Mouse (Mus musculus): ENCODE results near the gene Cfap299.

The Cfap299 gene

DNA sequence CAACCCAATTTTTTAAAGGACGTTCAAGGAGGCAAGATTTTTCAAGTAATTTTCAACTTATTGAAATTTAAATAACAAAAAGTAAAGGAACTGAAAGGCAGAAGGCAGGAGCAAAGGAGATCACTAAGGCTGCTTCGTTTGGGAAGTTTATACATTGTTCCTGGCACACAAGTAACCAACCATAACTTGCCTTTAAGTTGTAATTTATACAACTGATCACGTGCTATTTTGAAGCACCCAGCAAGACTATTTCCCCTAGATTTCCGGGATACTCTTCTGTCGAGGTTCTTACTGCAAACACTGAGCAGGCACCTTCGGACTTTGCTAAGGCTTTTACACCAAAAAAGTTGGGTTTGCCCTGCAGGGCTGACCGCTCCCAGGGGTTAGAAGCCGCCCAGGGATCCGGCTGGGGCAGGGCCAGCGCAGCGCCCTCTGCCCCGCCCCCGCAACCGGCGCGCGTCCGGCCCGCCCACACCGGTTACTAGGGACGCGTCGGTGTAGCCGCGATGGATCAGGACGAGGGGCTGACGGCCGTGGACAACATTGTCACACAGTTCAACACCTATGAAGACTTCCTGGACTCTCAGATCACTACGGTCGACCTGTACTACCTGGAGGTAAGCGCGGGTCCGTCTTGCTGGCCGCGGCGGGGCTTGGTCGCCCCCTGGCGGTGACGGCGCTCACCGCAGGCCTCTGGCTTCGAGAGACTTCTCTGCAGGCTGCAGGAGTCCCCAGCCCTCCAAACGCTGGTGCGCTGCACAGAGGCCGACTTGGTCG, at the start of gene Cfap299:
Cfap299 (plus strand) TSS at position 457 of the 777 bp plus-strand sequence.
- CTCF ChIA-PET: interaction anchor here in 3 of 4 experiments (0.6 to 1.0 kb wide), 10 partner anchors 13 to 1067 kb away, joined by 3 to 6 read pairs (median 3); no protein-coding TSS in a partner anchor
- POLR2A ChIA-PET: interaction anchor here in 1 of 4 experiments (0.6 kb wide), 1 partner anchor 85 kb away, joined by 3 read pairs; no protein-coding TSS in a partner anchor

DNA sequence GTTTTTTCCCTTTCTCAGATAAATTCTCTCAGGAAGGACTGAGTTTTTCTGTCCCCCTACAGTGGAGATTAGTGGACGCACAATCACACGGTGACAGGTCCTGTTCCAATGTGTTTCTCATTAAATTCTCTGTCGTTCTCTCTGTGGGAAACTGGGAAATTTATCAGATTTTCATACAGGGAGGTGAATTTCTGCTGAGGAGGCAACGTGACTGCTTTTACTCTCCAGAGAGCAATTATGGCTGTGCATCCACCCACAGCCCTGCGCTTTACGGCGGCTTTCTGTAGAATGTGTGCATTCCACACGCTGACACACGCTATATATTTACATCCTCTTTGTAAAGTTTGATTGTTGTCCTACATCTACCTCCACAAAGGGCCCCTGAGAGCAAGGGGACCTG, 47.1 kb upstream of the Cfap299 start:
- ChIA-PET POLR2A (interaction anchor here in 2 of 4 experiments (0.5 to 0.6 kb wide), 3 partner anchors 19 to 347 kb away, joined by 3 read pairs; no protein-coding TSS in a partner anchor), CTCF (no interaction called here)

DNA sequence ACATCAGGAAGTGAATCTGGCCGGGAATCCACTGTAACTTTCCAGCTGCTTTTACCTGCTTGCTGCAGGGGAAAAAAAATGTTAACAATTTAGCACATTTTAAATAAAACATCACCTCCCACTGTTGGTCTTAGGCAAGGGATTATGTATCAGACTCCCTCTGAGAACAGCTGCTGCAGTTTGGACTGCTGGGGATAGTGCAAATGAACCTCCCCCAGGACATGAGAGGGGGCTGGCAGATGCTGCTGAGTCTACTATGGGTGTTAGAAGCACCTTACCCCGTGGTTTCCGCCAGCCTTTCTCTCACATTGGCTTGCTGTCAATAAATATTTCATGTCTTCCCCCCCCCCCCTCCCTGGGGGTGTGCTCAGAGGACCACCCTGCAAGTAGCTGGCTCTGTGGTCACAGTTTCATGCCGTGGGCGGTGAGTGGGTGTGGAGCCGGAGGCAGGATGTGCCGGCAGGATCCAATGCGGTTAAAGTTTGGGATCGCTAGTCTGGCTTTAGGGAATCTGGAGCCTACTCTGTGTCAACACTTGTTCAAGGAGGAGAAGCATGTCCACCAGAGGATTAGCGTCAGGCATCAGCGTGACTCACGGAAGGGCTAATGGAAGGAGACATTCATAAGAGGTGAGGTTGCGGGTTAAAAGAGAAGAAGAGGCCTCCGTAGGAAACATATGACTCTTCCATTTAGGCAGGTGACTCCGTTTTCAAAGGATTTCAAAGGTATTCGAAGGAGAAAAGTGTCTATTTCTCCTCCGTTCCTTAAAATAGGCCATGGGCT, 45.2 kb upstream of the Cfap299 start:
- ChIA-PET POLR2A (no interaction called here), CTCF (interaction anchor here in 2 of 4 experiments (0.6 to 0.7 kb wide), 2 partner anchors 94 to 127 kb away, joined by 3 to 5 read pairs; no protein-coding TSS in a partner anchor)

DNA sequence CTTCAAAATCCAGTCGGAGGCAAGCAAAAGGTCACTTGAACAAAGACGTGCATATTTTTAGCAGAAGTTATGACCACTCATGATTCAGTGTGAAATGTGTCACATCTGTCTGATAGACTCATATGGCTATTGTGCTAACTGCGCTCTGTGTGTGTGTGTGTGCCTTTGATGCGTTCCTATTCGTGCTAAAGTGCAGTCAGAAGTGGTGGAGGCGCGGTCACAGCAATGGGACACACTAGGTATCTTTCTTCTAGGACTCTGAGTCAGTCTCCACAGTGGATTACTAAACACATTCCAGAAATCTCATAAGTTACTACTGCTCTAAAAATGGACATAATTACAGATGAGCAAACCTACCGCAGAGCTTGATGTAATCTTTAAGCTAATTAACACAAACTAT, 38.5 kb upstream of the Cfap299 start:
- ChIA-PET POLR2A (no interaction called here), CTCF (interaction anchor here in 1 of 4 experiments (1.2 kb wide), 1 partner anchor 73 kb away, joined by 3 read pairs; no protein-coding TSS in a partner anchor)

DNA sequence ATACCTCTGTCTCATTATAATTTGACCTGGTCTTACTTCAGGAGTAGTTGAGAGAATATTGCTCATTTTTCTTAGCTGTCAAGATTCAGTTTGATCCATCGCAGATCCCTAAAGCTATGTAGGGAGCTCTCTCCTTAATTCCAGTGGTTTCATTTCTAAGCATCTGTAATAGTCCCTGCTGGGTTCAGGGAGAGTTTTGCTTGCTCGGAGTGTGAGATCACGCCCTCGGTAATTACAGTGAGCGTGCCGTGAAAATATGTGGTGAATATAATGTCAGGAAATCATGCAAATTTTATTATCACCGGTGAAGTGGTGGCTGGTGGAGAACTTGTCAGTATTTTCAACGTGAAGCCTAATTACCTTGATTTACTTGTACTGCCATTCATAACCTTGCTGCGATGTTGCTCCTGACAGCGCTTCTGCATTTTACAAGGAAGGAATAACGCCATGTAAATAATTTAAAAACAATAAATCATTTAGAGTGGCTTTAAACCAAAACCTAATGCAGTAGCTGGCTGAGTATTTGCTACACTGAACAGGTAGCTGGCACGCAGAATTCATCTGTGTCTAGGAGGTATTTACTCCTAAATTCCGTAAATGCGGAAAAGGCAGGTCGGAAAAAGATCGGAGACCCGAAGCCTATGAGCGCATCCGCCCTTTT, 36.6 kb upstream of the Cfap299 start:
- ChIA-PET CTCF (interaction anchor here in 1 of 4 experiments (0.6 kb wide), 1 partner anchor 32 kb away, joined by 4 read pairs; no protein-coding TSS in a partner anchor), POLR2A (no interaction called here)

DNA sequence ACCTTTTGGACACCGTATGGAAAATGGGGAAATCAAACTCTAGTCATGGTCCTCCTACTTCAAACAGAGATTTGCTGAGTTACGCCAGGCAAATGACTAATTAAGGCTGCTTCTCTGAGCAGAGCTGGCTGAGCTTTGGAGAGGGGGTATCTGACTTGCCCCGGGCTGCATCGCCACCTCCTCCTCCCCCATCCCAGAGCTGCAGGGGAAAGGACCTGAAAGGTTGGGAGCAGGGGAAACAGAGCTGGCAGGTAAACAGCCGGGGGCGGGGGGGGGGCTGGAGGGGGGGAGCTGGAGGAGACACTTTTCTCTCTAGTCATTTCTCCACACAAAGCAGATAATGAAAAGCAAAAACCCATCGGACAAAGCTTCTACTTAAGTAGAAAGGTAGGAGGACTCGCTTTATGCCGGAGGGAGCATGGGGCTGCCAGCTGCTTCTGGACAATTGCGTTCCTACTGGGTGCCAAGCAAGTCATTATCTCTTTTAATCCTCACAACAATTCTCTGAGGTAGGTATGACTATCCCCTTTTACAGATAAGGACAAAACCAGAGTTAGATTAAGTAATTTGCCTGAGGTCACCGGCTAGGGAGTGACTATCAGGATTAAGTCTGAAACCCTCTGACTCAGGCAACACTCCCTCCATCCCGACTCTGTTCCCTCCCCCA, 35.9 kb upstream of the Cfap299 start:
- POLR2A ChIA-PET: interaction anchor here in 1 of 4 experiments (0.7 kb wide), 1 partner anchor 1111 kb away, joined by 3 read pairs; no protein-coding TSS in a partner anchor
- CTCF ChIA-PET: interaction anchor here in 2 of 4 experiments (0.6 to 0.8 kb wide), 2 partner anchors 8 to 31 kb away, joined by 3 to 4 read pairs; no protein-coding TSS in a partner anchor

DNA sequence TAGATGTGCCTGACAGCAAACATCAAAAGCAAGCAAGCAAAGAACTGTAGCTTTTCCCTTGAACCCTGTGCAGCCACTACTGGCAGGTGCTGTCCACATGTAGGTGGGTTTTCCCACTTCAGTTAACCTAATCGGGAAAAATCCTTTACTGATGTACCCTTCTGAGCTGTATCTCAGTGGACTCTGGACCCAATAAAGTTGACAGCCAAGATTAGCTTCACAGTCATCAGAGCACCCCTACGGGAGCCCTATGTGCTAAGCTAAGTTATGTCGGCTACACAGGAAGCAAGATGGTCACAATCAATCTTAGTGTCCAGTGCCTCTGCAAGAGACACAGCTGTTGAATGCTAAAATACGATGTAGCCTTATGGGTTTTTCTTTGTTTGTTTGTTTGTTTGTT, 29.0 kb upstream of the Cfap299 start:
- POLR2A ChIA-PET: no interaction called here
- CTCF ChIA-PET: no interaction called here

DNA sequence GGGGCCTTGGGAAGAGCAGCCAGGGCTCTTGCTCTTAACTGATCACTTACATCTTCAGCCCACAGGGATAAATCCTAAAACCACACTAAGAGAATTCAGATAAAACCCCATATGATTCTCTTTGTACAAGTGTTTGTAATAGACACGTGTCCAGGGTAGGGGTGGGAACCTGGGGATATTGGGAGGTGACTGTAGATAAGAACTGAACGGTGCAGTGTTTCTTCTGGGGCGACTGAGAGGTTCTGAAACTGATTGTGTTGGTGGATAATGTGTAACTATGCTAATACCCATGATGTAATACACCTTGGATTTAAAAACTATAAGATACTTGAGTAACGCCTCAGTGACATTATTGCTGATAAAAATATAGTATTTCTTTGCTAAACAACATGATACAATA, 23.4 kb upstream of the Cfap299 start:
- ChIA-PET CTCF (no interaction called here), POLR2A (interaction anchor here in 1 of 4 experiments (0.7 kb wide), 1 partner anchor 972 kb away, joined by 3 read pairs; no protein-coding TSS in a partner anchor)

DNA sequence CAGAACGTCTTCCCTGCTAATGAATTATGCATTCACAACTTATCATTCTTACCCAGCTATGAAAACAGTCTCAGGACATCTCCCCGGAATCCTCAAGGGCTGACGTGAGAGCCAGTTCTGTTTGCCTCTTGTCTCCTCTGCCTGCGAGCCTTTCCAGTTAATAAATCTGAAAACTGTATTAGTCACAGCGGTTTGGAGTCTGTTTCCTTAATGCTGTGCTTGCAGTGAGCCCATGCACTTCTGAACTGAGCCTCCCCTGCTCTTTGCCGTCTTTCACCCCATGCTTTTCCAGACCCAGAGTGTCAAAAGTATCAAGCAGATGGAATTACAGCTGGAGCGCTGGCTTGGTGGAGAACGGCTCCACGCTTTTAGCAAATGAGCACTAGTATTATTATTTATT, 22.6 kb upstream of the Cfap299 start:
- POLR2A ChIA-PET: interaction anchor here in 1 of 4 experiments (0.7 kb wide), 1 partner anchor 973 kb away, joined by 3 read pairs; no protein-coding TSS in a partner anchor

DNA sequence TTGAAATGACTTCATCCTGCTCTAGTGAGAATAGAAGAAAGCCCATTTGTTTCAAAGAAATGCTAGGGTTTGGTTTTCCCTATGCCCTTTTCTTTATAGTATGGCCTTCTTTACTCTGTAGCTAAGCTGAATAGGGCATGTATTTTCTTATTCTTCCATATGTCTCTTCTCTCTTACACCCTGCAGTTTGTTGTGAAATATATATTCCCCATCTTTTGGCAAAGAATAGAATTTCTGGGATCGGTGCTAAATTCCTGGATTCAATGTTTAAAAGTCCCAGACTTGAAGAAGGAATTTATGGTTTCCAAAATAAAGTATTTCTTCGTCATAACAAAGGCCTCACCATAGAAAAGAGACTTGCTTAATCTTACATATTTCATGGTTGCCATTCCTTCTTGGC, 2.5 kb upstream of the Cfap299 start:
- POLR2A ChIA-PET: no interaction called here
- CTCF ChIA-PET: no interaction called here

More for the DNA sequence above, 22.6 kb upstream of the Cfap299 start:
- CTCF ChIA-PET: no interaction called here

DNA sequence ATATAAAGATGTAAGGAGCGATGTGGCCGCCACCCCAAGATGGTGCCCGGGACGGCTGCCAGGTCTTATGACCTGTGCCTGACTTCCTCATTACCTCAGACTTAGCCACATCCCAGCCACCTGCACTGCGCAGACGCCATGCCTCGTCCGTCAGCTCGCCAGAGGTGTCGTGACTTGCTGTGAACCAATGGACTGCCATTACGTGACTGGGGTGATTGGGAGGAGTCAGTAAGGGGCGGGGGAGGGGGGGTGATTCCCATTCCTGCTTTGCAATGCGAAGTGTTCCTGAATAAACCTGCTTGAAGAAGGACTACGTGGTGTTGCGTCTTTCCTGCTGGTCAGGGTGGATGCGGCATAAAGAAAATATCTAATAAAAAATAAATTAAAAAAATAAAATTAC, 14.6 kb downstream of the Cfap299 start:
- ChIA-PET POLR2A (interaction anchor here in 1 of 4 experiments (0.5 to 0.6 kb wide), 2 partner anchors 60 to 145 kb away, joined by 4 to 9 read pairs; no protein-coding TSS in a partner anchor), CTCF (interaction anchor here in 2 of 4 experiments (0.8 to 1.4 kb wide), 3 partner anchors 13 to 307 kb away, joined by 3 read pairs; no protein-coding TSS in a partner anchor)

DNA sequence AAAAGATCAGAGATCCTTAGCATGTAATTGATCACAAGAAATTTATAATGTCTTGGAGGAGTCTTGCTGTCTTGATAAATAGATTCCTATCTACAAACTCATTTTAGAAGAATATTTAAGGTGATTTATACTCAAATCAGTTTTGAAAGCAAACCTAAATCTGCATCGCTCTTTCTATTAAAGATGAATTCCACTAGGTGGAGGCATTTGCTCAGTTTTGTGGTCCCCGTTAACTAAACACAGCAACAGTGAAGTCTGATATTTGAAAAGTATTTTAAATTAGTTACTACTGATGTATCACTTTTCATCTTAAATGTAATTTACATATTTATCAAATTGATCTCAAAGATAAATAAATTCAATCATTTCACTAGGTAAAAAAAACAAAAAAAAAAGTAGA, 15.5 kb downstream of the Cfap299 start:
- ChIA-PET CTCF (interaction anchor here in 1 of 4 experiments (0.8 kb wide), 1 partner anchor 306 kb away, joined by 3 read pairs; no protein-coding TSS in a partner anchor), POLR2A (no interaction called here)

DNA sequence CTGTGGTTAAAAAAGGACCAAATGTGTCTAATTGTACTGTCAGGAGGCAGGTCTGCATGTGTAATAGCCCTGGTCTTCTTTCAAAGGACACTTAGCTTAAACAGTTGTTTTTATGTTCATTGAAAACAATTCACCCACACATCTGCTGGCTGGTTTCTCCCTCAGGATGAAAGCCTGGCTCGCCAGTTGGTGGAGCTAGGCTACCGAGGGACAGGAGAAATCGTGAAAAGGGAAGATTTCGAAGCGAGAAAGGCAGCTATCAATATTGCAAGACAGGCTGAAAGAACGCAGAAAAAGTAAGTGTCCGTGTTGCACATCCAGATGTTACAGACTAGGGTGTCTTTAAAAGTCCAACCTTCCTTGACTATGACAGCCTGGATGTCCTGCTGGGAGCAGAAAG, 17.0 kb downstream of the Cfap299 start:
- POLR2A ChIA-PET: no interaction called here
- CTCF ChIA-PET: interaction anchor here in 1 of 4 experiments (0.7 kb wide), 1 partner anchor 149 kb away, joined by 4 read pairs; no protein-coding TSS in a partner anchor

DNA sequence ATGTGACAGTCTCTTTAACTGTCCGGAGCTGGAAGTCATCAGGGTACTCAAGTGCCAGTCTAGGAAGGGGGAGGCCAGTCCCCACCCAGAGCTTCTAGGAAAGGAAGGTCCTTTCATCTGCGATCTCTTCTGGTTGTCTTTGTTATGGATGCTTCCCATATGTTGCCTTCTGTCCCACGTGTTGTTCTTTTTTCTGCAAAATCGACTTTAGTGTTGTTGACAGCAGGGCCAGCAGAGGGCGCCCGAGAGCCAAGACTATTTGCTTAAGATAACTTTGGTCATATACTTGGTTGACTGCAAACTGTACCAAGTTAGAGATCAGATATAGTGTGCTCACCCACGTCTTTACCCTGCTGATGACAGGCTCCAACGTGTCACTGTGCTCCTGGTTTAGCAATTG, 19.5 kb downstream of the Cfap299 start:
- ChIA-PET CTCF (interaction anchor here (0.6 to 2.1 kb wide), 5 partner anchors 15 to 530 kb away, joined by 3 to 13 read pairs (median 4); no protein-coding TSS in a partner anchor), POLR2A (no interaction called here)

DNA sequence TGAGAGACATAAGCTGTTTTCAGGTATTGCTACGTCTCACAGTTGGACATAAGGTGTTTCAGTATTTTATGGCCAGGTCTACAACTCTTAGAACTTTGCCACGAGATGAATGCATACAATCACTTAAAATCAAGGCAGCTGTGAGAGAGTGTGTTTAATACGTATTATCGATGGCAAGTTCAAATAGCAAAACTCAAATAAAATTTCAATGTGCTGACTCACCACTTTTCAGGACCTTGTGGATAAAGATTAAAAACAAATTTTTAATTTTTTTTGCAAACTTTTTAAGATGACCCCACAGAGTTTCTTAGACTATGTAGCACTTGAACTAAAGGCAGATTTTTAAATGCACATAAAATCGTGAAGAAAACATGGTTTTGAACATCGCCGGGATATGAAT, 30.8 kb downstream of the Cfap299 start:
- CTCF ChIA-PET: no interaction called here
- POLR2A ChIA-PET: no interaction called here

DNA sequence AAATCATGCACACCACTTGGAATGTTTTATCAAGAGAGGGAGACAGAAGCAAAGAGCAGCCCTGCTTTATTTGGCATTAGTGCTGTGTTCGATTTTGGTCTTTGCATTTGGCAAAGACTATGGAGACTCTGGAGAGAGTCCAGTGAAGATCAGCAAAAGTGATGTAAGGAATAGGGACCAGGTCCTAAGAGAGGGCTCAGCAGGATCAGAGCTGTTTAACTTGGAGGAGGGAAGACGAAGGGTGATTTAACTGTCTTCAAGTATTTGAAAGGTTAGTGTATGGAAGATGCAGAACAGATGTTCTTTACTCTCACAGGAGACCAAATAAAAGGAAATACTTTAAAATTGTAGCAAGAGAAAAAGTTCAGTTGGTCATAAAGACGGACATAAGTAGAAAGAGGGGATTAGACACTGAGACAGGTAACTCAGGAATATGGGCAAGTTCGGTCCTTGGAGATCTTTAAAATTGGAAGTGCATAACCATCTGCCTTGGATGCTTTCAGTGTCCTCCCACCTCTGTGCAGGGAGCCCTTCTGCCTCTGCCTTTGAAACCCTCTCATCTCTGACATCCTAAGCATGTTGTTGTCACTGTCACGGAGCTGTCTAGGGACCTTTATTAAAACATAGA, 31.8 kb downstream of the Cfap299 start:
- ChIA-PET CTCF (interaction anchor here in 2 of 4 experiments (0.6 to 0.7 kb wide), 2 partner anchors 115 to 1410 kb away, joined by 3 to 4 read pairs; no protein-coding TSS in a partner anchor), POLR2A (no interaction called here)

DNA sequence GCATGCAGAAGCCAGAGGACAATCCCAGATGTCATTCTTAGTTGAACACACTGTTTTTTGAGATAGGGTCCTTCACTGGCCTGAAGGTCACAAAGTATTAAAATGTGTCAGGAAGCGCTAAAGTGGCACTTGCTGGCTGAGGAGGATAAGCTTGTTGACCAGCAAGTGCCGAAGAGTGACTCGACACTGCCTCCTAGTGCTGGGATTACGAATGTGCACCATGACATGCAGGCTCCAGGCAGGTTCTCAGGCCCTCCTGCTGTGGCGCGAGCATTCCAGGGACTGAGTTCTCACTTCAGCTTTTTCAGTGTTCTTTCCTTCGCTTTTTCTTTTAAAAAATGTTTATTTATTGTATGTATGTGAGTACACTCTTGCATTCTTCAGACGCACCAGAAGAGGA, 34.3 kb downstream of the Cfap299 start:
- ChIA-PET POLR2A (no interaction called here), CTCF (interaction anchor here (0.6 to 1.7 kb wide), 18 partner anchors 10 to 1394 kb away, joined by 3 to 6 read pairs (median 3); no protein-coding TSS in a partner anchor)

DNA sequence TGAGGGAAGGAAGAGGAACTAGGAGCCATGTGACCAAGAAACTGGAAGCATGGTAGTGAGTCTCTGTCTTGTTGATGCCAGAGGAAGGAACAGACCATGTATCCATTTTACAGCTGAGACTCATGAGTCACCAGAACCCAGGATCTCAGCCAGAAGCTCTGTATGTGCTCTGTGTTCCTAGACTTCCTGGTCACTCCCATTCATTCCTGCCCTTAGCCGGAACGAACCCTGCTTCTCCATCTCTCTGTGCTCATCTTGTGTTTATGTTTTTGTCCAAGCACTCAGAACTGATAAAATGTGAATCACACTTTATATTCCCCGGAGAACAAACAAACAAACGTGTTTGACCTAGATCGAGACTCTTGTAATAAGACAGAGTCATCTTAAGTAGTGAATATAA, 36.2 kb downstream of the Cfap299 start:
- POLR2A ChIA-PET: no interaction called here

More for the DNA sequence above, 36.2 kb downstream of the Cfap299 start:
- CTCF ChIA-PET: no interaction called here

Data from embryonic stem cell, embryonic (primary cell).